Mouse (Mus musculus) megakaryocyte, embryonic 14.5 days (primary cell): ENCODE data around the gene Fam81a. TPM values are rescaled to one million over a fixed set of nuclear protein-coding genes. Genes with fewer than 3 reads are reported as not detected.

Experiments
- H3K27me3 ChIP-seq: replicated peaks from 2 replicates; pipeline ENCODE3; 2012; ENCODE audit warnings: inconsistent platforms
- H3K36me3 ChIP-seq: replicated peaks from 2 replicates; pipeline ENCODE3; 2012; ENCODE audit warnings: low read length, inconsistent platforms, mixed read lengths
- H3K4me1 ChIP-seq: 2 replicates; pipeline ENCODE4 v1.6.1; 2012; ENCODE audit warnings: inconsistent platforms
- H3K4me3 ChIP-seq: replicated peaks from 2 replicates; pipeline ENCODE3; 2012; ENCODE audit warnings: moderate library complexity, mild to moderate bottlenecking, inconsistent platforms
- H3K9me3 ChIP-seq: 2 replicates; pipeline ENCODE4 v1.6.1; 2012; ENCODE audit warnings: inconsistent platforms
- FLI1 ChIP-seq: IDR thresholded peaks from 2 replicates; pipeline ENCODE4 v1.6.1; 2012; ENCODE audit warnings: low read length, inconsistent platforms, mixed read lengths
- GATA1 ChIP-seq: IDR thresholded peaks from 3 replicates; pipeline ENCODE4 v1.6.1; 2012; ENCODE audit warnings: mixed read lengths, low read length, inconsistent platforms, borderline replicate concordance
- polyA plus RNA-seq: library from polyadenylated mRNA; stranded (reverse); fragments of >175 nt; gene quantifications from 2 replicates; pipeline ENCODE4 v1.2.3, GENCODE M21; 2012; ENCODE audit warnings: low replicate concordance; ENCODE audit not compliant: insufficient read depth

Fam81a gene
- polyA plus RNA-seq, 1 experiment, result not detected

DNA sequence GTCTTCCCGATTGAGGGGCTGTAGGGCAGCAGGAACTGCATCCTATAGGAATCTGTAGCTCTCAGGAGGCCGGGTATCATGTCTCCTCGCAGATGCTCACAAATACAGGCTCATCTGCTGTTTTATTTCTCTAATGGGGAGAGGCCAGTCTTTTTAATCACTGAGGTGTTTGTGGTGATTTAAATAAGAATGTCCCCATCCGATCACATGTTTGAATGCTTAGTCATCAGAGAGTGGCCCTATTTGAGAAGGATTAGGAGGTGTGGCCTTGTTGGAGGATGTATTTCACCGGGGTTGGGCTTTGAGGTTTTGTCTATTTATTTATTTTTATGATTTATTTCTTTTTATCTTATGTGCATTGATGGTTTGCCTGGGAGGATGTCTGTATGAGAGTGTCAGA, 11.6 kb downstream of the Fam81a start:
- TF ChIP-seq FLI1 (no peak), GATA1 (no peak)
- peaks cover 11% of the 10 kb centered on the region; the same call in 1 of the 2 replicates for H3K9me3 ChIP-seq

GRCm38 (mm10) chr9:70111869-70112286, 30.5 kb downstream of the Fam81a start:
- TF ChIP-seq GATA1 (no peak), FLI1 (no peak)
- no peaks in the 10 kb centered on the region for H3K9me3 ChIP-seq
- no peaks in the 10 kb centered on the region for H3K36me3 ChIP-seq
- peaks cover 46% of the 10 kb centered on the region for H3K27me3 ChIP-seq
- H3K4me1 ChIP-seq, result no peaks in the 10 kb centered on the region; the same call in 1 of the 2 replicates
- H3K4me3 ChIP-seq, result peak overlapping the region; percentile 1

More for the DNA sequence above, 11.6 kb downstream of the Fam81a start:
- no peak overlapping the region for H3K4me3 ChIP-seq
- H3K27me3 ChIP-seq, result peaks cover 24% of the 10 kb centered on the region
- no peaks in the 10 kb centered on the region for H3K36me3 ChIP-seq
- peaks cover 5% of the 10 kb centered on the region; the same call in 1 of the 2 replicates for H3K4me1 ChIP-seq

DNA sequence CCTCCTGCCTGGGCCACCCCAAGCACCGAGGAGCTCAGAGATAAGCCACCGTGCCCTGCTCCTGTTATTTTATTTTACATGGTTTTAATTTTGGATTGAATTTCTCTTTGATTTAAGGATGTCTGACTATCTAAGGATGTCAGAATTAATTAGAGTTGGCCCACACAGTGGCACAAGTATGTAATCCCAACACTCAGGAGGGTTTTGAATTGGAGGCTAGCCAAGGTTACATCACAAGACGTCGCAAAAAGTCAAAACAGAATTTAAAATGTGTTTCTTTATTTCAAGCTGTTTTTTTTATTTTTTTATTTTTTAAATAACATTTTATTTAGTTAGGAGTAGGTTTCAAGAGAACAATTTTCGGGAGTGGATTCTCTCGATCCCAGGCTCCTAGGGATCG, 31.5 kb downstream of the Fam81a start:
- no peak for TF ChIP-seq GATA1
- TF ChIP-seq FLI1, result no peak
- Histone ChIP-seq H3K4me3 (no peak overlapping the region), H3K4me1 (no peaks in the 10 kb centered on the region; the same call in 1 of the 2 replicates), H3K27me3 (peaks cover 47% of the 10 kb centered on the region), H3K36me3 (no peaks in the 10 kb centered on the region), H3K9me3 (no peaks in the 10 kb centered on the region)

DNA sequence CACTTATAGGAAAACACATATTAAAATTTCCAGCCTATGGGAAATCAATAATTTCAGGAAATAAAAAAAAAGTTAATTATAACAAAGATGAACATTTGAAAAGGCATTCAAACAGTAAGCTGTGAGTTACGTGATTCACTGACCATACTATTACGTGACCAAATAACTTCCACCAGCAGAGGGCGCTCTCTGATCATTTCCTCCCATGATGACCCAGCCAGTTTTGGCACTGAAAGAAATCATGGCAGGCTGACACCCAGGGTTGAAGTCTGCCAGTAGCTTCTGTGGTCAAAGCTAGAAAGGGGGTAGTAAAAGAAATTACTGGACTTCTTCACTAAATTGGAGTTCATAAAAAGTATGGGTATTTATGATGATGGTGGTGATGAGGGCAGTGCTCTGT, 33.1 kb downstream of the Fam81a start:
- TF ChIP-seq FLI1 (no peak), GATA1 (no peak)
- Histone ChIP-seq H3K36me3 (no peaks in the 10 kb centered on the region), H3K4me3 (no peak overlapping the region), H3K9me3 (no peaks in the 10 kb centered on the region), H3K4me1 (no peaks in the 10 kb centered on the region; the same call in 1 of the 2 replicates), H3K27me3 (peaks cover 45% of the 10 kb centered on the region)

DNA sequence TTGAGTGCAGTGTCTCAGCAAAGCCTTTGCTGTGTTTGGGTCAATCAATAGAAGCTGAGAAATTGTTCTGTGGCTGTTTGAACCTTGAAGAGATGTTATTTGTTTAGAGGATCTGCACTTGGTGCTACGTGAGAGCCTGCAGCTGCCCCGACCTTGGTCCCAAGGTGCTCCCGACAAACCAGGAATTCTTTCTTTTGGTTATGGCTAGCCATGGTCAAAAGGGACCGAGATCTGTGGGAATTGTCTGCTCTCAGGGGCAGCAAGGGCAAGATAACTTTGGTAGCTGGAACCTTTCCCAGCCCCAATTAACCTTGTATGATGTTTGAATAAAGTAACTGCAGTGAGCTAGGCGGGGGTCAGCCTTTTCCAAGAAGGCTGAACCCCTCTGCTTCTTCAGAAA, 34.2 kb downstream of the Fam81a start:
- Histone ChIP-seq H3K9me3 (no peaks in the 10 kb centered on the region), H3K36me3 (no peaks in the 10 kb centered on the region), H3K4me1 (no peaks in the 10 kb centered on the region; the same call in 1 of the 2 replicates), H3K4me3 (no peak overlapping the region), H3K27me3 (peaks cover 43% of the 10 kb centered on the region)
- TF ChIP-seq GATA1, result no peak
- no peak for TF ChIP-seq FLI1

DNA sequence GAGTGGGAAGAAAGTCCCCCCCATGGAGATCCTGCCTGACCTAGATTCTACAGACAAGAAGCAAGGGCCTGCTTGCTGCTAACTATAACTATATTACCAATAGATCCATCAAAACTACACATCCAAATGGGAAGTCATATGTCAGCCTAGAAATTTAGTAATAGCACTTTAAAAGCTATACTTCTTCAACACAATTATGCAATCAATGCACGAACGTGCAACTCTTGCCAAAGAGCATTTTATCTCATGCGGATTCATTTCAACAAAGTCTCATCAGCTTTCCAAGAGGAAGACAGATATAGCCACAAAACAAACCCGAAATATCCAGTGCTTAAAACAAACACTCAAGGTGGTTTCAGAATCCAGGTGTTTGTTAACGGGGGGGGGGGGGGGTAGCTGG, 36.8 kb downstream of the Fam81a start:
- Histone ChIP-seq H3K36me3 (no peaks in the 10 kb centered on the region), H3K4me3 (no peak overlapping the region), H3K27me3 (peaks cover 31% of the 10 kb centered on the region), H3K9me3 (no peaks in the 10 kb centered on the region), H3K4me1 (no peaks in the 10 kb centered on the region; the same call in 1 of the 2 replicates)
- TF ChIP-seq FLI1 (no peak), GATA1 (no peak)

DNA sequence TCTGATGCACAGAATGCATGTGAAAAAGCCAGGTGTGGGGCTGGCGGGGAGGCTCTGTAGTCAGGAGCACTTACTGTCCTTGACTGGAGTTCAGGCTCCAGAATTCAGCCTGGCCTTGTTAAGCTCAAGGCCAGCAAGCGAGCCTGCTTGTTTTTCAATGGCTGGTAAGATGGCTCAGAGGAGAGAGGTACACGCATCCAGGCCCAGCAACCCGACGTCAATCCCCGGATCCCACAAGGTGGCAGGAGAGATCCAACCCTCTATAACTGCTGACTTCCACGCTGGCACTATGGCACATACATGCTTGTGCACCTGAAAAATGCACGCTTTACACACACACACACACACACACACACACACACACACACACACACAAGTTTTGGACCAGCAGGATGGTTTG, 39.3 kb downstream of the Fam81a start:
- no peaks in the 10 kb centered on the region for H3K36me3 ChIP-seq
- no peak for TF ChIP-seq GATA1
- no peak for TF ChIP-seq FLI1
- peaks cover 11% of the 10 kb centered on the region for H3K9me3 ChIP-seq
- peaks cover 20% of the 10 kb centered on the region for H3K27me3 ChIP-seq
- no peak overlapping the region for H3K4me3 ChIP-seq
- no peaks in the 10 kb centered on the region; the same call in 1 of the 2 replicates for H3K4me1 ChIP-seq

GRCm38 (mm10) chr9:70097542-70097941, 44.8 kb downstream of the Fam81a start:
- TF ChIP-seq FLI1, result no peak
- TF ChIP-seq GATA1, result no peak
- Histone ChIP-seq H3K27me3 (peaks cover 13% of the 10 kb centered on the region), H3K36me3 (no peaks in the 10 kb centered on the region), H3K4me3 (no peak overlapping the region), H3K4me1 (no peaks in the 10 kb centered on the region), H3K9me3 (peaks cover 16% of the 10 kb centered on the region)

DNA sequence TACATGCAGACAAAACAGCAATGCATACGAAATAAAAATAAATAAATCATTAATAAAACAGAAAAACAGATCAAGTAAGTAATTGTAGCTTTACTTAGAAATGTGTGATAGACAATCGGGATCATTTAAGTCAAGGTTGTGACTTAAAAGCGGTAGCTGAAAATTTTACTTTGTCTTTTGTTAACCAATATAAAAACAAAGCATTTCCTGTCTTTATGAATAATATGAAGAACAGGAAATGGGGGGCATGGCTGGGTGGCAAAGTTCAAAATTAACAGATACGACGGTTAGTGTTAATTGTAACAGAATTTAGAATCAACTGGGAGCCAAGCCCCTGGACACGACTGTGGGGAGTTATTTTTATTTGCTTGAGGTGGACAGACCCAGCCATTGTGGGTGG, 47.3 kb downstream of the Fam81a start:
- peaks cover 15% of the 10 kb centered on the region for H3K27me3 ChIP-seq
- H3K9me3 ChIP-seq, result peaks cover 16% of the 10 kb centered on the region
- no peak for TF ChIP-seq FLI1
- no peak for TF ChIP-seq GATA1
- no peaks in the 10 kb centered on the region for H3K4me1 ChIP-seq
- H3K36me3 ChIP-seq, result no peaks in the 10 kb centered on the region
- no peak overlapping the region for H3K4me3 ChIP-seq

DNA sequence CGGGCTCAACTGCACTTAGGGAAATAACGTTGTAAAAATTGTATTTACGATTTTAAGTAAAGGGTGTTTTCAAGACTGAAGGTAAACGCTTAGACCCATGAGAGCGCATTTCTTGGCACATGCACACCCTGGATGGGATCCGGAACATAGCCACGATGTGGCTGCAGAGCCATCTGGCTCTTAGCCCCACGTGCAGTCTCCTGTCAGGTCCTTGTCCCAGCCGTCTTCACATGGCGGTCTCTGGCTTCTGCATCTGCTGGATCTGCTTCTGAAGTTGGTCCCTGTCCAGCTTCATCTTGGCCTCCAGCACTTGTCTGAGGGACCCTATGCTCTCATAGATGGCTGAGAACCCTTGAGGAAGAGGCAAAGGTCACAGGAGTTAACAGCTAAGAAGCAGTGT, 51.8 kb downstream of the Fam81a start:
- Histone ChIP-seq H3K9me3 (peaks cover 4% of the 10 kb centered on the region; the same call in 1 of the 2 replicates), H3K4me3 (no peak overlapping the region), H3K27me3 (peaks cover 14% of the 10 kb centered on the region), H3K36me3 (no peaks in the 10 kb centered on the region), H3K4me1 (no peaks in the 10 kb centered on the region)
- TF ChIP-seq FLI1 (no peak), GATA1 (no peak)

GRCm38 (mm10) chr9:70088786-70089096, 53.6 kb downstream of the Fam81a start:
- no peaks in the 10 kb centered on the region for H3K36me3 ChIP-seq
- peaks cover 9% of the 10 kb centered on the region; the same call in 1 of the 2 replicates for H3K9me3 ChIP-seq
- peak overlapping the region; percentile 10 for H3K4me3 ChIP-seq
- H3K27me3 ChIP-seq, result peaks cover 8% of the 10 kb centered on the region
- no peak for TF ChIP-seq GATA1
- no peaks in the 10 kb centered on the region for H3K4me1 ChIP-seq
